Mouse (Mus musculus): Measurements from ENCODE around the gene Cdh4.

Gene Cdh4

GRCm38 (mm10) chr2:179946496-179946895 is 504.3 kb downstream of the Cdh4 start:
- H3K27me3 ChIP-seq (ENCODE audit: control insufficient read depth, insufficient read depth, low read length, poor library complexity, severe bottlenecking): no peaks in the 10 kb centered on the region
- no peaks in the 10 kb centered on the region for H3K36me3 ChIP-seq (ENCODE audit: control insufficient read depth, insufficient read depth, low read length, poor library complexity, severe bottlenecking)
- DNase-seq (ENCODE audit: low read depth, low spot score): no peak

GRCm38 (mm10) chr2:179947607-179948006 is 505.4 kb downstream of the Cdh4 start:
- Histone ChIP-seq H3K27me3 (ENCODE audit: control insufficient read depth, insufficient read depth, low read length, poor library complexity, severe bottlenecking) (no peaks in the 10 kb centered on the region), H3K36me3 (ENCODE audit: control insufficient read depth, insufficient read depth, low read length, poor library complexity, severe bottlenecking) (no peaks in the 10 kb centered on the region)
- no peak for DNase-seq (ENCODE audit: low read depth, low spot score)

- peak; percentile 44 for DNase-seq (ENCODE audit: low read depth, low spot score)
- Histone ChIP-seq H3K27me3 (ENCODE audit: control insufficient read depth, insufficient read depth, low read length, poor library complexity, severe bottlenecking) (no peaks in the 10 kb centered on the region), H3K36me3 (ENCODE audit: control insufficient read depth, insufficient read depth, low read length, poor library complexity, severe bottlenecking) (no peaks in the 10 kb centered on the region)
Observed at GRCm38 (mm10) chr2:179948820-179949219, 506.6 kb downstream of the Cdh4 start.
